Mouse (Mus musculus) midbrain, embryonic 15.5 days (tissue): ENCODE results near the gene Rhbdd1. TPM values are rescaled to one million over a fixed set of nuclear protein-coding genes. Genes with fewer than 3 reads are reported as not detected.

Experiments
- ATAC-seq: fragments of 200-750 bp; cut with Nextera tagmentation; replicated peaks from 2 replicates; pipeline ENCODE4 v1.8.0; 2017; ENCODE audit warnings: moderate TSS enrichment
- H3K27ac ChIP-seq: fragments of 300-500 bp; sonication (generic); 2 replicates; pipeline ENCODE4 v1.5.1; 2015; ENCODE audit warnings: mild to moderate bottlenecking, inconsistent platforms
- H3K27me3 ChIP-seq: fragments of 300-500 bp; sonication (generic); replicated peaks from 2 replicates; pipeline ENCODE4 v1.6.1; 2015; ENCODE audit warnings: inconsistent platforms
- H3K36me3 ChIP-seq: fragments of 300-500 bp; sonication (generic); replicated peaks from 2 replicates; pipeline ENCODE4 v1.6.1; 2015; ENCODE audit warnings: inconsistent platforms
- H3K4me1 ChIP-seq: fragments of 300-500 bp; sonication (generic); 2 replicates; pipeline ENCODE4 v1.6.1; 2015; ENCODE audit warnings: inconsistent platforms
- H3K4me2 ChIP-seq: fragments of 300-500 bp; sonication (generic); 2 replicates; pipeline ENCODE4 v1.6.1; 2015; ENCODE audit warnings: inconsistent platforms, mild to moderate bottlenecking, moderate library complexity
- H3K4me3 ChIP-seq: fragments of 300-500 bp; sonication (generic); 2 replicates; pipeline ENCODE4 v1.5.1; 2015; ENCODE audit warnings: mild to moderate bottlenecking, inconsistent platforms
- H3K9ac ChIP-seq: fragments of 300-500 bp; sonication (generic); 2 replicates; pipeline ENCODE4 v1.6.1; 2015; ENCODE audit warnings: mild to moderate bottlenecking, inconsistent platforms
- H3K9me3 ChIP-seq: fragments of 300-500 bp; sonication (generic); 2 replicates; pipeline ENCODE4 v1.6.1; 2016; ENCODE audit warnings: inconsistent platforms
- WGBS: fragments of 180-500 bp; shearing (Covaris S2); methylation state at CpG from one replicate; pipeline ENCODE4 v1.1.7; 2015; ENCODE audit warnings: mixed read lengths; 5-methylcytosine and 5-hydroxymethylcytosine counted together
- polyA plus RNA-seq: library from polyadenylated mRNA; unstranded; fragments of >200 nt; fragmentation: Nextera tagmentation; extraction: Ambion mirVana; gene quantifications from 2 replicates; pipeline ENCODE4 v1.2.1, GENCODE M21; 2015

Gene Rhbdd1
- polyA plus RNA-seq, 1 experiment from 2014 or later: 3.2 TPM

DNA sequence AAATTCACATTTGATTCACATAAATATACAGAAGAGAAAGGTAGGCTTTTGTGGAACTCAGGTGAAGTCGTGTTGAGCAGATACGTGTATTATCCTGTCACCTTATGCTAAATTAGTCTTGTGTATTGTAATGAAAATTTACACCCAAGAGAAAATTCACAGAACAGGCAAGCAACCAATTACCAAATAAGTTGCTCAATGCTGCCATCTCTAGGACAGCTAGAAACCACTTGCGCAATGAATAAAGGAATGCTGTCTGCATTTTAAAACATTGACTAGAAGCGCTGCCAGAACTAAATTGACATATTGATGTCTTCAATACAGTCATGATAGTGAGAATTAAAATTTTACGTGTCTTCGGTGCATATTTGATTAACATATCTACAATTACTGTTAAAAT, 22.1 kb upstream of the Rhbdd1 start:
- Histone ChIP-seq H3K36me3 (no peaks in the 10 kb centered on the region), H3K27ac (no peak overlapping the region), H3K9ac (no peak overlapping the region), H3K4me2 (no peak overlapping the region), H3K4me3 (no peak overlapping the region), H3K9me3 (no peaks in the 10 kb centered on the region), H3K4me1 (peaks cover 28% of the 10 kb centered on the region), H3K27me3 (no peaks in the 10 kb centered on the region)
- ATAC-seq: no peak
- WGBS: 8% methylated on average over 6 of the region's 6 CpGs

DNA sequence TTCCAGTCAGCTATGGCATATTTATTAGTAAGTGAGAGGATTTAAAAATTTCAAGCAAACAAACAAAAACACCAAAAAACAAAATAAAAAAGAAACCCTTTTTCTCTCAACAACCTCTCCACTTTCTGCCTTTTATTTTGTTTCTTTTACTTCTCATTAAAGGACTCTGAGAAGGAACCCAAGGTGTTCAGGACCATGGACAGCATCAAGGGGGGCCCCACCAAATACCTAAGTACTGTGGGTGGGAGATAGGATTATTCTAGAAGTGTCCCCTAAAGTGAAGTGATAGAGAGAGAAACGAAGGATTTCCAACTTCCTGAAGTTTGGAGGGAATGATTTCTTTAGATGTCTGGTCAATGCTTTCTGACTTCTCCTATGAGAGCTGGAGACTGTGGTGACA, 17.7 kb upstream of the Rhbdd1 start:
- Histone ChIP-seq H3K27ac (no peak overlapping the region), H3K27me3 (no peaks in the 10 kb centered on the region), H3K4me3 (no peak overlapping the region), H3K9me3 (no peaks in the 10 kb centered on the region), H3K36me3 (no peaks in the 10 kb centered on the region), H3K4me2 (no peak overlapping the region), H3K9ac (no peak overlapping the region), H3K4me1 (peaks cover 5% of the 10 kb centered on the region; the same call in 1 of the 2 replicates)
- no peak for ATAC-seq
- WGBS: 40% methylated on average over 1 of the region's 1 CpGs

DNA sequence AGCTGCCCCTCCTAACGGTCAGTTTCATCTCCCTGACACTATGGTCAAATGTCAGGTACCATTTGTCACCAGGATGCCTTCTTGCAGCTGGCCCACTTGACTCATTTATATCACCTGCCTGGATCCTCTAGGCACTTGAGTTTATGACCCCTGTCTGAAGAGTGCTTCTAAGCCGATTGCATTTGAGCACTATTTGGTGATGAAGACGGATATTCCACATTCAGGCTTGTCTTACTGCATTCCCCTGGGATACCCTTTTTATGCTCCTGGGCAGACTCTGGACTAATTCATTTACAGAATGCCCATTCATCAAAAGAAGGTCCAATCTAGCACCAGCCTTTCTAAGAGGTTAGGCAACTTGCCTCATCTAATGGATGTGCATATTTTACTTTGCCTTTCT, 11.8 kb upstream of the Rhbdd1 start:
- no peak for ATAC-seq
- no peaks in the 10 kb centered on the region for H3K9me3 ChIP-seq
- H3K27ac ChIP-seq: no peak overlapping the region
- 65% methylated on average over 3 of the region's 3 CpGs for WGBS
- H3K4me3 ChIP-seq: no peak overlapping the region
- H3K4me2 ChIP-seq: no peak overlapping the region
- no peaks in the 10 kb centered on the region for H3K27me3 ChIP-seq
- no peaks in the 10 kb centered on the region for H3K36me3 ChIP-seq
- H3K9ac ChIP-seq: no peak overlapping the region
- no peaks in the 10 kb centered on the region for H3K4me1 ChIP-seq

DNA sequence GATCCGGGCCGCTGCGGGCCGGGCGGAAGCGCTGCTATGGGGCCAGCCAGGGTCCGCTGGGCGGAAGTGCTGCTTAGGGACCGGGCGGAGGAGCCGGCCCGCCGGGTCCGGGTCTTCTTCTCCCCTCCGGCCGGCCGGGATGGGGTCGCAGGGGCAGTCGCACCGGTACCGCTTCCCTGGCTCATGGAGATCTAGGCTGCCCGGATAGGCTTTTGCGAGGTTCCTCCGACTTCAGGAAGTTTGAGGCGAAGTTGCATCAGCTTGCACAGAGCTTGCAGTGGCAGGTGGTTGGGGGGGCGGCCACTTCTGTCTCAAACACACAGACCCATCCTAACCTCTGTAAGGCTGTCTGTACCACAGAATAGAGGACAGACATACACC, 484 bp downstream of the Rhbdd1 start:
- peak overlapping the region; percentile 83 for H3K4me3 ChIP-seq
- peak overlapping the region; percentile 97 for H3K9ac ChIP-seq
- H3K27me3 ChIP-seq: no peaks in the 10 kb centered on the region
- 0% methylated on average over 26 of the region's 26 CpGs for WGBS
- no peak for ATAC-seq
- peak overlapping the region; percentile 79 for H3K4me2 ChIP-seq
- H3K36me3 ChIP-seq: no peaks in the 10 kb centered on the region
- H3K4me1 ChIP-seq: peaks cover 25% of the 10 kb centered on the region
- H3K9me3 ChIP-seq: no peaks in the 10 kb centered on the region
- H3K27ac ChIP-seq: peak overlapping the region; percentile 97

DNA sequence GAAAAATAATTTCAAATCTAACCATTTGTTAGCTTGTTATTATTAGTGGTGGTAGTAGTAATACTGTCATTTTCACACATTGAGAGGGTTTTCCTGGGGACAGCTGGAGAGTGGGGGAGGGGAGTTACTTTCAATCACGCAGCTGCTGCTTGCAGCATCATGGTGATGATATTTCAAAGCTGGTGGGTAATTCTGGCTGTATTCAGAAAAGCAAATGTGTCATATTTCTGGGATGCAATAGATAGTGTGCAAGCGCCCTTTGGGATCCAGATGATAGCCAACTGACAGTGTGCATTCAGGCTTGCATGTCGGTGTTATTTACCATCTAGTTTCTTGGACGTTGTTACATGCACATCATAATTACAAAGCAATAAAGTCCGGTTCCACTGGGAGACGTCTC, 4.2 kb downstream of the Rhbdd1 start:
- Histone ChIP-seq H3K27me3 (no peaks in the 10 kb centered on the region), H3K4me2 (peak overlapping the region; percentile 18; the same call in 1 of the 2 replicates), H3K27ac (peak overlapping the region; percentile 50; the same call in 1 of the 2 replicates), H3K36me3 (no peaks in the 10 kb centered on the region), H3K4me1 (peaks cover 34% of the 10 kb centered on the region), H3K9ac (no peak overlapping the region), H3K4me3 (no peak overlapping the region), H3K9me3 (no peaks in the 10 kb centered on the region)
- no peak for ATAC-seq
- 48% methylated on average over 6 of the region's 6 CpGs for WGBS

- H3K4me2 ChIP-seq: peak overlapping the region; percentile 18; the same call in 1 of the 2 replicates
- H3K36me3 ChIP-seq: no peaks in the 10 kb centered on the region
- peaks cover 33% of the 10 kb centered on the region for H3K4me1 ChIP-seq
- 53% methylated on average over 10 of the region's 10 CpGs for WGBS
- H3K9ac ChIP-seq: no peak overlapping the region
- no peak for ATAC-seq
- H3K4me3 ChIP-seq: no peak overlapping the region
- no peaks in the 10 kb centered on the region for H3K9me3 ChIP-seq
- no peaks in the 10 kb centered on the region for H3K27me3 ChIP-seq
- H3K27ac ChIP-seq: peak overlapping the region; percentile 50; the same call in 1 of the 2 replicates
Measured at GRCm38 (mm10) chr1:82320864-82321263, 4.6 kb downstream of the Rhbdd1 start.

DNA sequence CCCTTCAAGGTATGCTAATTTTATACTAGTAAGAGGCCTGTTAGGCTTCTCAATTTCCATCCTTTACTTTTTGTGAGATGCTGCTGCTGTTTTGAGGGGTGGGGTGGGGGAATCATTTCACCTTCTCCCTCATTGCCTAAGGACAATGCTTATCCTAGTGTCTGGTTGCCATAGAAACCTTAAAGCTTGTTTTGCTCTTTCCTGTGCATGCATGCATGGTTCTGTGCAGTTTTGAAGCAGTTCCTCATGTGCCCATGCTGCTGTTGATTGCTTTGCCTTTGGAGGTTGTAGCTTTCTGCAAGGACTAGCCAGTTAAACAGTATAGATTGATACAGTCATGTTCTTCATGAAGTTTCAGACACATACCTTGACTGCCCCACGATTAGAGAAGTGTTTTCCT, 5.2 kb downstream of the Rhbdd1 start:
- H3K4me1 ChIP-seq: peaks cover 30% of the 10 kb centered on the region
- H3K9me3 ChIP-seq: no peaks in the 10 kb centered on the region
- no peak for ATAC-seq
- no peaks in the 10 kb centered on the region for H3K27me3 ChIP-seq
- no peaks in the 10 kb centered on the region for H3K36me3 ChIP-seq
- 68% methylated on average over 1 of the region's 1 CpGs for WGBS
- no peak overlapping the region for H3K4me2 ChIP-seq
- H3K27ac ChIP-seq: no peak overlapping the region
- H3K4me3 ChIP-seq: no peak overlapping the region
- no peak overlapping the region for H3K9ac ChIP-seq

DNA sequence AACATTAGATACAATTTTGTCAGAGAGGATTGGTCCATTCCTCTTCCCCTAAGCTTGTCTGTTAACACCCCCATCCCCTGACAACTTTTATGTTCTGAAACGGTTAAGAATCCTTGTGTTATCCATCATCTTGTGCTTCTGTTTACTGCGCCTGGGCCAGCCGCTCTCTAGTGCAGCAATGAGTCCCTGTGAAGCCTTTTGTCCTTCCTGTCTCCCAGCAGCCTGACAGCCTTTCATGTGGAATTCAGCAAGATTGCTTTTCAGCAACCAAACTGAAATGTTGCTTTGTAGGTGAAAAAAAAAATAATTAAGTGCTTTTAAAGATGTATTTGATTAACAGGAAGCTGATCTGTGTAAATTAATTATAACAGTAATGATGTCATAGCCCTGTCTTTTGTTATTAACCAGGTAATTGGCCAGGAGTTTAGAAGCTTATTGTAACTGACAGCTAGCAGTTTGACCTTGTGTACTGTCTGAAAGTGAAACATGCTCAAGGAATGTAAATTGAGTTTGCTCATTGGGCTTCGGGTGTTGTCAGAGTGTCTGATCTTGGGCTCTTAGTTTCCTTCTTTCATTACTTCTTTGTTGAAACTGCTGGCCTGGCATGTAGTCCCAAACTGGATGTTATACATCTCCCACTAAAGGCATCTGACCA, 8.0 kb downstream of the Rhbdd1 start:
- Histone ChIP-seq H3K9ac (no peak overlapping the region), H3K27ac (peak overlapping the region; percentile 8; the same call in 1 of the 2 replicates), H3K36me3 (no peaks in the 10 kb centered on the region), H3K4me3 (no peak overlapping the region), H3K4me2 (no peak overlapping the region), H3K9me3 (no peaks in the 10 kb centered on the region), H3K4me1 (peaks cover 22% of the 10 kb centered on the region), H3K27me3 (no peaks in the 10 kb centered on the region)
- 20% methylated on average over 4 of the region's 4 CpGs for WGBS
- no peak for ATAC-seq

- Histone ChIP-seq H3K4me3 (no peak overlapping the region), H3K4me2 (no peak overlapping the region), H3K36me3 (no peaks in the 10 kb centered on the region), H3K9me3 (no peaks in the 10 kb centered on the region), H3K27ac (no peak overlapping the region), H3K4me1 (peaks cover 14% of the 10 kb centered on the region), H3K27me3 (no peaks in the 10 kb centered on the region), H3K9ac (no peak overlapping the region)
- 88% methylated on average over 5 of the region's 5 CpGs for WGBS
- no peak for ATAC-seq
Measured at GRCm38 (mm10) chr1:82326120-82326519, 9.9 kb downstream of the Rhbdd1 start.

GRCm38 (mm10) chr1:82328033-82328775, 12.0 kb downstream of the Rhbdd1 start:
- Histone ChIP-seq H3K36me3 (no peaks in the 10 kb centered on the region), H3K4me3 (no peak overlapping the region), H3K4me2 (no peak overlapping the region), H3K9ac (no peak overlapping the region), H3K27ac (no peak overlapping the region), H3K9me3 (no peaks in the 10 kb centered on the region), H3K27me3 (no peaks in the 10 kb centered on the region), H3K4me1 (peaks cover 9% of the 10 kb centered on the region)
- no peak for ATAC-seq
- 90% methylated on average over 7 of the region's 7 CpGs for WGBS

DNA sequence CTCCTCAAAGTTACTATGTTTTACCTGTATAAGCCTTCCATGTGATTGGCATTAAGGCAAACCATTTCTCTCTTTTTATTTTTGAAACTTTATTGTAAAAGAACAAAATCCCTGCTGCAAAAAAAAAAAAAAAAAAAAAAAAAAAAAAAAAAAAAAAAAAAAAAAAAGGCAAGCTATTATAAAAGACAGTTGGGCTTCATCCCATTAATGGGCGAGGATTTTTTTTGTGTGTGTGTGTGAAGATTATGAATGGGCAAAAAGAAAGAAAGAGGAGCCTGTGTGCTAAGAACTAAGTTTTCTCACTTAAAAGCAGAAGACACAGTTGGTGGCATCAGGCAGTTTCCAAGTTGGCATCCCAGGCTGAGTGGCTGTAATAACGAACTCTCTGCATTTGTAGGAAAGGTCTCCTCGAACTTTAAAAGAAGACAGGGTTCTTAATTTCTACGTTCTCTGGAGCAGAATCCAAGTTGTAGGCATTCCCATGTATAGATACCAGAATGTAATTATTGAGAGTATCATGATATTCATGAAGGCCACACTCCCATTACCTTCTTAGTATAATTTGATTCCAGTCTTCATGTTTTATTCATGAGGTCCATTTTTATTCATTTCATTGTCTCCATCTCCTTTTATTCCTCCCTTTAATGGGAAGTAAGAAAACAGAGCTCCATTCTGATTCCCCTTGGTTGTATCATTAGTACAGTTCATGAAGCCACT, 13.1 kb downstream of the Rhbdd1 start:
- no peak overlapping the region for H3K4me2 ChIP-seq
- H3K36me3 ChIP-seq: no peaks in the 10 kb centered on the region
- 41% methylated on average over 4 of the region's 4 CpGs for WGBS
- peaks cover 2% of the 10 kb centered on the region; the same call in 1 of the 2 replicates for H3K4me1 ChIP-seq
- no peaks in the 10 kb centered on the region for H3K27me3 ChIP-seq
- no peak overlapping the region for H3K9ac ChIP-seq
- H3K4me3 ChIP-seq: no peak overlapping the region
- no peak for ATAC-seq
- H3K9me3 ChIP-seq: no peaks in the 10 kb centered on the region
- 0 out of 2 replicates have a peak overlapping the region, but pooled peaks have one; percentile 5 for H3K27ac ChIP-seq

GRCm38 (mm10) chr1:82329954-82330247, 13.6 kb downstream of the Rhbdd1 start:
- Histone ChIP-seq H3K36me3 (no peaks in the 10 kb centered on the region), H3K27me3 (no peaks in the 10 kb centered on the region), H3K27ac (0 out of 2 replicates have a peak overlapping the region, but pooled peaks have one; percentile 5), H3K9me3 (no peaks in the 10 kb centered on the region), H3K4me3 (no peak overlapping the region), H3K4me1 (no peaks in the 10 kb centered on the region), H3K4me2 (no peak overlapping the region), H3K9ac (no peak overlapping the region)
- ATAC-seq: no peak
